Mouse (Mus musculus) liver, embryonic 14.5 days (tissue): ENCODE measurements around the gene Rhpn2.

ENCODE experiments used
- CTCF ChIP-seq: IDR thresholded peaks from 2 replicates; pipeline ENCODE4 v1.5.1; 2016; ENCODE audit warnings: antibody characterized with exemption, low read depth, control low read depth
- EP300 ChIP-seq: IDR thresholded peaks from 2 replicates; pipeline ENCODE4 v1.6.1; 2016; ENCODE audit warnings: antibody characterized with exemption, low read depth

DNA sequence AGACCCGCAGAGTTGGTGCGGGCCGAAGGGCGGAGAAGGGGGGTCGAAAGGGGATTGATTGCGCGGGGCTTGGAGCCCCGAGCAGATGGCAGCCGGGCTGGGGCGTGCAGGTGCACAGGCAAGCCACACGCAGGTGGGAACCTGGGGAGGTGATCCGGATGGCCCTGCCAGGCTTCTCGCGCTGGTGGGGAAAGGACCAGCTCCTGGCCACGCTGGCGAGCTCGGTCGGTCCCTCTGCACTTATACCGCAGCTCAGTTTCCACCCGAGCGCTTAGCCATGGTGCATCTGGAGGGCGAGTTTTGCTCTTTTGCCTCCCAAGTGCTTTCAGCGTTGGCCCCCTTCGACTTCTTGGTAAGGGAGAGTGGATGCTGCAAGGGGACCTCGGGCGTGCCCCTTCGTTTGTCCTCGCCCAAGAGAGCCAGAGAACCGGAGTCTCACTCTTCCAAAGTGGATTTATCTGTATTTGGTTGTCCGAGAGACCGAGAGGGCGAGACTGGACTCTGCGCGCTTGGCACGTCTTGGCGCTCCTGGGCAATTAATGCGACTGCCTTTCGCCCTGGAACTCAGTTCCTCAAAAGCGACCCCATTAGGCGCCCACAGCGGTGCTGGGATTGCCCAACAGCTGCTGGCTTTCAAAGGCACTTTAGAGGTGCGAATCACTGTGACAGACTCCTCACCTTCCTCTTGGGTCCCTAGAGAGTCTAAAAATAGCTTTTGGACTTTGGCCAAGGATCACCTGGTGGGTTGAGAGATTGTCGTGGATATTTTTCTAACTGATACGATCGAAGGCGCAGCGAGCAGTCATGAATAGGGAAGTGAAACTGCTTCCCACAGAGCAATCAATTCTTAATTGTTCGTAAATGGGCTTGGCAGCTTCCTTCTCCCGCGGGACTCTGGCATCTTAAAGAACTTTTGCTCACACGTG, 820 bp downstream of the Rhpn2 start:
- TF ChIP-seq CTCF, result no peak
- TF ChIP-seq EP300, result no peak
